Mouse (Mus musculus) CD4-positive helper T cell, adult 2 months (primary cell): ENCODE measurements around the gene Gpc6.

ENCODE experiments used
- DNase-seq: peaks from one replicate; pipeline ENCODE4 v3.0.0-alpha.2; 2012; ENCODE audit warnings: low read depth, missing footprints, low spot score

Gpc6 gene

GRCm38 (mm10) chr14:116924876-116925601, at the start of gene Gpc6:
Gene Gpc6, plus strand, starts transcription at chr14:116925315.
- no peak for DNase-seq

GRCm38 (mm10) chr14:116882480-116883044, 42.6 kb upstream of the Gpc6 start:
- no peak for DNase-seq

- DNase-seq, result no peak
Observed at GRCm38 (mm10) chr14:116894316-116894715, 30.8 kb upstream of the Gpc6 start.

- no peak for DNase-seq
Observed at GRCm38 (mm10) chr14:116897971-116898370, 27.1 kb upstream of the Gpc6 start.

GRCm38 (mm10) chr14:116911768-116912167, 13.3 kb upstream of the Gpc6 start:
- no peak for DNase-seq

- no peak for DNase-seq
Observed at GRCm38 (mm10) chr14:116916874-116917273, 8.2 kb upstream of the Gpc6 start.

- no peak for DNase-seq
Observed at GRCm38 (mm10) chr14:116924266-116924665, 849 bp upstream of the Gpc6 start.

GRCm38 (mm10) chr14:116925691-116926403, 732 bp downstream of the Gpc6 start:
- DNase-seq, result no peak

GRCm38 (mm10) chr14:116926404-116927171, 1.5 kb downstream of the Gpc6 start:
- no peak for DNase-seq

- DNase-seq, result no peak
Observed at GRCm38 (mm10) chr14:116927341-116928315, 2.5 kb downstream of the Gpc6 start.

GRCm38 (mm10) chr14:116928395-116928794, 3.3 kb downstream of the Gpc6 start:
- DNase-seq, result no peak

GRCm38 (mm10) chr14:116928796-116929529, 3.8 kb downstream of the Gpc6 start:
- no peak for DNase-seq

GRCm38 (mm10) chr14:116933825-116934224, 8.7 kb downstream of the Gpc6 start:
- DNase-seq, result no peak

- DNase-seq, result no peak
Observed at GRCm38 (mm10) chr14:116937910-116938560, 12.9 kb downstream of the Gpc6 start.

- DNase-seq, result no peak
Observed at GRCm38 (mm10) chr14:116938735-116939134, 13.6 kb downstream of the Gpc6 start.

GRCm38 (mm10) chr14:116939561-116939960, 14.4 kb downstream of the Gpc6 start:
- no peak for DNase-seq

- DNase-seq, result no peak
Observed at GRCm38 (mm10) chr14:116941772-116942171, 16.7 kb downstream of the Gpc6 start.

GRCm38 (mm10) chr14:116943751-116944150, 18.6 kb downstream of the Gpc6 start:
- DNase-seq, result no peak

GRCm38 (mm10) chr14:116945975-116946374, 20.9 kb downstream of the Gpc6 start:
- DNase-seq, result no peak

- DNase-seq, result no peak
Observed at GRCm38 (mm10) chr14:116947461-116947860, 22.3 kb downstream of the Gpc6 start.
